Mouse (Mus musculus): ENCODE measurements at regions not wholly inside any gene's neighbourhood (a gene's known extent, or its start where the extent isn't known, plus 50 kb on each side); places are given as distances from the start of the nearest gene placed in this dataset.
A peak's percentile ranks its signal among the peaks of the same experiment; 100 is the strongest.

DNA sequence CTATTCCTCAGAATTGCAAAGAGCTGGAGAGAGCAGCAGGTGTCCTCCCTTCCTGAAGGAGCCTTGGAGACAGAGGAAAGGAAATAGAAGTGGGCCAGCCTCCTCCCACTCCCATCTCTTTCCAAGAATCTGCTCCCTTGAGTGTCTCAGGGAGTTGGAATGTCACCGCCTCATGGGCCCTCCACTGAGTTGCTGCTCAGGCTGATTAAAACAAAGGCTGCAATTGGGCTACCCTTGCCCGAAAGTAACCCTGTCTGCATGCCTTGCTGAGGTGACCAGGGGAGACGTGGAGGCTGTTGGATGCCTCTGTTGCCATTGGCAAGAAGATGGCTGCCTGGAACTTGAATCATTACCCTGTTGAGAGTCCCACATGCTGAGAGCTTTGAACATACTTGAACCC lies 59.7 kb upstream of the Abca1 start:
- no peak for DNase-seq (ENCODE audit: low read depth, low spot score)

DNA sequence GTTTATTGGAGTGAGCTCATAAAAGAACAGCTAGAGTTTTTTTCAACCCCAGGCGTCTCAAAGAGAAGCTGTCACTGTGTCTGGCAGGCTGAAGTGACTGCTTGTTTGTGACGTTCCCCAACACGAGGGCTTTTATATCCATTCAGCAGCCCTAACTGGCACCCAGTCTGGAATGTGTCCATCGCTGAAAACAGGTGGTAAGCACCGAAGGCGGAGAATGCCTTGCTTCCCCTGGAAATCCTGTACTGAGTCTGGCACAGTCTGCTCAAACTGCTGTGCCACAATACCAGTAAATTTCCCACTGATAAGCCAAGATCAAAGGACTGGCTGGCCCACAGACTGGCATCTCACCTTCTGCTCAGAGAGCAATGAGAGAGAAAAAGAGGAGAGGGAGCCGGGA lies 59.1 kb upstream of the Abca1 start:
- DNase-seq (ENCODE audit: low read depth, low spot score) = no peak

DNA sequence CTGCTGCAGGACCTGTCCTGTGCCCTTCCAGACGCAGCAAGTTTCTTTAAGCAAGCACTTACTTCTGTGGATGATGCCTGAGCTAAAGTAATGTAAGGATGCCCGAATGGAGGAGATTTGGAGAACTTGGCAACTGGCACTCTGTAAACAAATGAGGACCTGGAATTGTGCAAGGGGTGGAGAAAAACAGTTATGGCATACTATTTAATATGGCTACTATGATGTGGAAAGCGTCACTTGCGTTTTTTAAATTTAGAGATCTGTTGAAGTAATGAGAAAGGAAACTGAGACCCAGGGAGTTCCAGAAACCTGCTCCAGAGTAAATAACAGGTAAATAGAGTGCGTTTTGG lies 58.6 kb upstream of the Abca1 start:
- no peak for DNase-seq (ENCODE audit: low read depth, low spot score)

DNA sequence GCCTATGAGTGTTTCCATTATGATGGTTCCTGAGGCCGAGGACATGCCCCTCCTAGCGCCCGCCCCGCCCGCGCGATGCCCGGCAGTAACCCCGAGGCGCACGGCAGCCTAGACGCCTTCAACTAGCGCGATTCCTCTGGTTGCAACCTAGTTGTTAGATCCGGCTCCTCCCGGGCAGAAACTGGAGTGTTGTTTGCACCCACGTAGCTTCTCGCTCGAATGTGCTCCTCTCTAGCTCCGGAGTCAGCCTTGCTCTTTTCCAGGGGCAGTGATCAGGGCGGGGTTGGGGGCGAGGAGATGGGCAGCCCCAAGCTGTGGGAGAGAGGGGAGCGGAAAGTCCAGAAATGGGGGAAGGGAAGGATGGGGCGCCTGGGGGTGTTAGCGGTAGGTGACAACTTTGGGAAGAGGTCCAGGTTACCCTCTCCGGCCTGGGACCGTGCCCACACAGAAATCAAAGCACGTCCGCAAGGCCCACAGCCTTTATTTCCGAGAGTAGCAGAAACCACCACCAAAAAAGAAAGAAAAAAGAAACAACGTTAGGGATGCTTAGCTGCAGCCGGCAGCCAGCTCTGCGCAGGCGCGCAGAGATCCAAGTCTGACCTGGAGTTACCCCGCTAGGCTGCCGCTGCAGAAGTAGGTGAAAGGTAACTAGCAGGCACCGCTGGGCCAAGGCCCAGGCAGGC lies 58.1 kb upstream of the Abca1 start:
- peak; percentile 71 for DNase-seq (ENCODE audit: low read depth, low spot score)

DNA sequence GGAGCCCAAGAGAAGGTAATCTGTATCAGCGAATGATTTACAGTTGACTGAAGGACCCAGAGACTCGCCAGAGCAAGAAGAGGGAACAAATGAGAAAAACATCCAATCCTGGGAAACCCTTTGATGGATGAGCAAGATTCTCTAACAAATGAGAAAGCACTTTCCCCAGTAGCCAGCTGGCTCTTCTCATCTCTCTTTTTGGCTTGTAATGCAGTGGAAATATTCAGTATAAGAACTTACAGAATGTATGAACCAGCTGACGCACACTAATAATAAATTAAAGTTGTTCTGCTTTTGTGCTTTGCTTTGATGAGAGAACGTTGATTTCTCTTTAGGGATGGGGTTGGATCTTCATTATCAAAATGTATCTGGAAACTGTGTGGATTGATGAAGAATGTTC lies 52.8 kb upstream of the Abca1 start:
- no peak for DNase-seq (ENCODE audit: low read depth, low spot score)

DNA sequence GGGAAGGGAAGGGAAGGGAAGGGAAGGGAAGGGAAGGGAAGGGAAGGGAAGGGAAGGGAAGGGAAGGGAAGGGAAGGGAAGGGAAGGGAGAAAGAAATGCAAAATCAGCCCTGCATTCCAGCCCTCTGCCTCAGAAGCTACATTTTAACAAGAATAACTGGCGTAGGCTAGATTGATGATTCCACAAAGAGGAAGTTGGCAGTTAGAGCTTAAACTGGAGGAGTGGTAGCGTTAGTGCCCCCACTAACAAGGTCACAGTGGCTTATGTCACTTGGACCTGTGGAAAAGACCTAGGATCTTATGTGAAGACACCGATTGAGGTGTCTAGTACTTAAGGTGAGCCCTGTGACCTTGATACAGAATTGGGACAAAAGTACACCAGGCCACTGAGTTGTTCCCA lies 51.0 kb upstream of the Abca1 start:
- no peak for DNase-seq (ENCODE audit: low read depth, low spot score)
